Mouse (Mus musculus): ENCODE measurements around the gene Kif1b. TPM values are rescaled to one million over a fixed set of nuclear protein-coding genes. Genes with fewer than 3 reads are reported as not detected.

Gene Kif1b
- polyA plus RNA-seq, 1 experiment from 2014 or later, result 140 TPM

DNA sequence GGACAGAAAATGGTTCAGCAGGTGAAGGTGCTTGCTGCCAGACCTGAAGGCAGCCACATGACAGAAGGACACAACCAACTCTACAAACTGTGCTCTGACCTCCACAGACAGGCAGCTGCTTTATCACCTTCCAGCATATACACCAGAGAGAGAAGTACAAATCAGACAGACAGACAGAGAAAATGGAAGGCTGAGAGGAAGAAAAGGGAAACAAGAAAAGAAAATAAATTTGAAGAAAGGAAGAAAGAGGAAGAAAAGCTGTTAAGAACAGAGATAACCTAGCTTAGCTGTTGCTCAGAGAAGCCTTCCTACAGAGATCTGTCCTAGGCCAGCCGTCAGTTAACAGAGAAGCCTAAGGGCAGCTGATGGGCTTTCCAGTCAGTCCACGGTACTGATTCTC, 148.3 kb downstream of the Kif1b start:
- Histone ChIP-seq H3K4me3 (no peak overlapping the region), H3K27me3 (no peaks in the 10 kb centered on the region), H3K4me1 (no peaks in the 10 kb centered on the region; the same call in 1 of the 2 replicates), H3K9me3 (replicated peaks) (no peaks in the 10 kb centered on the region), H3K27ac (no peak overlapping the region), H3K9ac (no peak overlapping the region), H3K4me2 (replicated peaks) (no peak overlapping the region), H3K36me3 (peaks cover 94% of the 10 kb centered on the region)
- 90% methylated on average over 2 of the region's 2 CpGs for WGBS
- ATAC-seq (ENCODE audit: low FRiP score), result no peak

DNA sequence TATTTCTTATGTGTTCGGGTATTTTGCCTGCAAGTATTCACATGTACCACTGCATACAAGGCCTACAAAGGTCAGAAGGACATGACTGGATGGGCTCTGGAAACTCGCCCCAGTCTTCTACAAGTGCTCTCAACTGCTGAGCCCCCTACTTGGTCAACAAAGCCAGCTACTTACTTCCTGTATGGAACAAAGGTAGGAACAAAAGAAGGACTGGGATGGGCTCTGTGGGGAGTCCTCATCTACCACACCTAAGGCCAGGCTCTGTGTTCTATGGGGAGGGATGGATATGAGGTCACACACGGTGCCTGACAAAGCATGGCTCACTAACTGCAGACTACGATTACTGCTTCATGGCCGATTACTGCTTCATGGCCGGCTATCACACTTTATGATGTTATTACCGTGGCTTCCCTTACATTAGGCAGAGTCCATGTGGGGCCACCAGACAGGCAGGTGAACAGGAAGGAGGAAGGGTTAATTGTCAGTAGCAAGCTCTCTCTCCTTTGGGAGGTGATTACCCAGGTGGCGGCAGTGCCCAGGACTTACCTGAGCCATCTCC, 150.0 kb downstream of the Kif1b start:
- no peaks in the 10 kb centered on the region for H3K9me3 ChIP-seq (replicated peaks)
- H3K27ac ChIP-seq, result no peak overlapping the region
- H3K4me1 ChIP-seq, result no peaks in the 10 kb centered on the region
- no peaks in the 10 kb centered on the region for H3K27me3 ChIP-seq
- ATAC-seq (ENCODE audit: low FRiP score), result no peak
- no peak overlapping the region for H3K4me2 ChIP-seq (replicated peaks)
- 92% methylated on average over 8 of the region's 8 CpGs for WGBS
- no peak overlapping the region for H3K9ac ChIP-seq
- H3K36me3 ChIP-seq, result peaks cover 98% of the 10 kb centered on the region
- H3K4me3 ChIP-seq, result no peak overlapping the region

DNA sequence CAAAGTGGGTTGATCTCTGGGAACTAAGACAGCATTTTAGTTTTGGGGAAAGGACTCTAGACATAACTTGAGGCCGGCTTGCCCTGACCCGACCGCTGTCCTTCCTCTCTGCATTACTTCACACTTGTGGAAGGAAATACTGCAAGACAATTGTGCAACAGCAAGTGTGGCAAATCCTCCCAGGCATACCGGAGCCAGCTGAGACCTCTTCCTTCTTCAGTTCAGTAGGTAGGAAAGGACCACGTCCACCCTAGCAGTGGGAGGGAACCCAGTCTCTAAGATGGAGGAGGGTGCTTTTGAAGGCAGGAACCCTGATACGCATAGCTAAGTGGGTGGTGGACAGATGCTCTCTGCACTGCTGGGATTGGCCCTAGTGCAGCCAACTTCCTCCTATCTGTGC, 151.8 kb downstream of the Kif1b start:
- no peaks in the 10 kb centered on the region for H3K4me1 ChIP-seq
- peaks cover 99% of the 10 kb centered on the region for H3K36me3 ChIP-seq
- H3K9me3 ChIP-seq (replicated peaks), result no peaks in the 10 kb centered on the region
- H3K4me2 ChIP-seq (replicated peaks), result no peak overlapping the region
- no peak for ATAC-seq (ENCODE audit: low FRiP score)
- H3K27me3 ChIP-seq, result no peaks in the 10 kb centered on the region
- no peak overlapping the region for H3K27ac ChIP-seq
- H3K4me3 ChIP-seq, result no peak overlapping the region
- WGBS, result 94% methylated on average over 6 of the region's 6 CpGs
- H3K9ac ChIP-seq, result no peak overlapping the region

DNA sequence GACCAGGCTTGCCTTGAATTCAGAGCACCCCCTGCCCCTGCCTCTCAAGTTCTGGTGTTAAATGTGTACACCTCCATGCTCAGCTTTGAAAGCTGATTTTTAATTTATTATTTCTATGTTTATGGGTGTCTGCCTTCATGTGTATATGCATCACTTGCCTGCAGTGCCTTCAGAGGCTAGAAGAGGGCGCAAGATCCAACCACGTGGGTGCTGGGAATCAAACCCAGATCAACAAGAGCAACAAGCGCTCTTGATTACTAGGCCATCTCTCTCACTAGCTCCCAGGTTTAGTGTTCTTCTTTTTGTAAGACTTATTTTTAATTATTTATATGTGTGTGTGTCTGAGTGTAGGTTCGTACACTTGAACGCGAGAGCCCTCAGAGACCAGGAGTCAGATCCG, 152.6 kb downstream of the Kif1b start:
- Histone ChIP-seq H3K4me1 (no peaks in the 10 kb centered on the region), H3K9me3 (replicated peaks) (no peaks in the 10 kb centered on the region), H3K27ac (no peak overlapping the region), H3K4me3 (no peak overlapping the region), H3K9ac (no peak overlapping the region), H3K36me3 (peaks cover 99% of the 10 kb centered on the region), H3K27me3 (no peaks in the 10 kb centered on the region), H3K4me2 (replicated peaks) (no peak overlapping the region)
- WGBS, result 97% methylated on average over 7 of the region's 7 CpGs
- ATAC-seq (ENCODE audit: low FRiP score), result no peak

DNA sequence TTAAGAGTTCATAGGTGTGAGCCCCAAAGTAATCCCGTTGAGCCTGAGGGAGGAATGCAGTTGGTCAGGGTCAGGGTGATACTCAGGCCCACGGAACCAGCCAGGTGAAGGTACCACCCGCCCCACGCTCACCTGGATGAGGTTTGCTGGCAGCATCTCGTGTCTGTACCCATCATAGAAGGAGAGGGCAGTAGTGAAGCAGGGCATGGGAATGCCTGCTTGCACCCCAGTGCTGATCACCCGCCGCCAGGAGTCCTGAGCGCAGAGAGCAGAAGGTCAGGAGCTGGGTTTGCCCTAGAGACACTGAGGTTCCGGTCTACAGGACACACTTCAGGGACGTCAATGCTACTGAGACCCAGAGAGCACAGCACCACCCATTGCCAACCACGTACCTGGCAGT, 156.8 kb downstream of the Kif1b start:
- 93% methylated on average over 11 of the region's 11 CpGs for WGBS
- no peaks in the 10 kb centered on the region for H3K9me3 ChIP-seq (replicated peaks)
- H3K4me2 ChIP-seq (replicated peaks), result no peak overlapping the region
- H3K27me3 ChIP-seq, result no peaks in the 10 kb centered on the region
- 0 out of 2 replicates have a peak overlapping the region, but pooled peaks have one; percentile 8 for H3K9ac ChIP-seq
- no peak overlapping the region for H3K4me3 ChIP-seq
- peaks cover 67% of the 10 kb centered on the region for H3K36me3 ChIP-seq
- no peak overlapping the region; the same call in 1 of the 2 replicates for H3K27ac ChIP-seq
- no peak for ATAC-seq (ENCODE audit: low FRiP score)
- H3K4me1 ChIP-seq, result 0 out of 2 replicates have a peak, but pooled peaks cover 3% of the 10 kb centered on the region

DNA sequence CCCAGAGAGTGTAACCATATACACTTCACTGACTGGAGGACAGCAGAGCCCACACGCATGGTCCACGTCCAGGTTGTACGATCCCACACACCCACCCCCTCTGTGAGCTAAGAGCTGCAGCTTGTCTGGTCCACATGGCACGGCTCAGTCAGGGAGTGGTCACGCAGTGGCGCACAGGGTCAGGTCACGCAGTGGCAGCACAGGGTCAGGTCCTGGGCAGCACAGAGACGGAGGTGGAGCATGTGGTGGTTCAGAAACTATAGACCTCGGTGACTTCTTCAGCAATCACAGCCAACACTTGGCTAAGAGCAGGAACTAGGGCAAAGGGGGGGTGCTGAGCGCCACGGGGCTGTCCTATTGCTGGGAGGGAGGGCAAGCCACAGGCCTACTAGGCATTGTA, 157.2 kb downstream of the Kif1b start:
- H3K4me3 ChIP-seq, result no peak overlapping the region
- peak overlapping the region; percentile 23; the same call in 1 of the 2 replicates for H3K27ac ChIP-seq
- peaks cover 63% of the 10 kb centered on the region for H3K36me3 ChIP-seq
- 0 out of 2 replicates have a peak overlapping the region, but pooled peaks have one; percentile 8 for H3K9ac ChIP-seq
- 0 out of 2 replicates have a peak, but pooled peaks cover 3% of the 10 kb centered on the region for H3K4me1 ChIP-seq
- no peaks in the 10 kb centered on the region for H3K27me3 ChIP-seq
- no peak overlapping the region for H3K4me2 ChIP-seq (replicated peaks)
- 78% methylated on average over 11 of the region's 11 CpGs for WGBS
- H3K9me3 ChIP-seq (replicated peaks), result no peaks in the 10 kb centered on the region
- ATAC-seq (ENCODE audit: low FRiP score), result 0 out of 2 replicates have a peak, but pooled peaks have one; percentile 22

DNA sequence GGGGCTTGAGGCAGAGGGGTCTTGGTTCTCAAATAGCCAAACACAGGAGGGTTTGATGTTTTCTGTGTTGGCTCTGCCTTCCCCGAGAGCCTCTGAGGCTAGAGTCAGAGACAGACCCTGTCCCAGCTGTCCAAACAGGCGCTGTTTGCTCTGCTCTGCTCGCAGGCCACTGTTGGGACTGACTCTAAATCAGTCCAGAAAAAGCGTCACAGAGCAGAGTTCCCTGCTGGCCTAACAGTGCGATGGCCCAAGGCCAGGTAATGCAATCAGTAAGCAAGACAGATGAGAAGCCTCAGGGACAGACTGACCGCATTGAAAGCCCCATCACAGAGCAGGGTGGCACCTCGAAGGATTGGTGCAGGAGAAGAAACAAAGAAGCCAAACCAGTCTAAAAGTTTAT, 157.9 kb downstream of the Kif1b start:
- WGBS, result 72% methylated on average over 7 of the region's 7 CpGs
- no peaks in the 10 kb centered on the region for H3K9me3 ChIP-seq (replicated peaks)
- H3K36me3 ChIP-seq, result peaks cover 56% of the 10 kb centered on the region
- no peak for ATAC-seq (ENCODE audit: low FRiP score)
- peak overlapping the region; percentile 57; the same call in 1 of the 2 replicates for H3K27ac ChIP-seq
- no peak overlapping the region for H3K4me3 ChIP-seq
- no peak overlapping the region for H3K4me2 ChIP-seq (replicated peaks)
- H3K27me3 ChIP-seq, result no peaks in the 10 kb centered on the region
- 0 out of 2 replicates have a peak, but pooled peaks cover 3% of the 10 kb centered on the region for H3K4me1 ChIP-seq
- no peak overlapping the region for H3K9ac ChIP-seq

DNA sequence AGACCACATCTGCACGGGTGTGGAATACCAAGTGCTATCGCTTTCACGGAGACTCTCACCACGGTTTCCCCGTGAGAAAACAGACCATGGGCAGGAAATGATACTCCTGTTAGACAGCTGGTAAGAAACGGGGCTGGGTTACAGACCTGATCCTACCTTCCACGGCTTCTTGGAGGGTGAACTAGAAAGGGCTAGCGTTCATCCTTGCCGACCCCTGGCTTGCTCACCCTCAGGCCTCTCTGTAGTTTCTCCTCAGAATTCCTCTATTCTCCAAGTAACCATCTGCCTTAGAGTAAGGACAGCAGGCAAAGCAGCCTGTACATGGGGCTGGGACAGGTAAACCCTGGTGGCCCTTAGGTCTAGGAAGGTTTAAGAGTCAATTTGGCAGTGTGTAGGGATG, 158.3 kb downstream of the Kif1b start:
- Histone ChIP-seq H3K36me3 (peaks cover 52% of the 10 kb centered on the region), H3K9ac (no peak overlapping the region)
- no peak for ATAC-seq (ENCODE audit: low FRiP score)

DNA sequence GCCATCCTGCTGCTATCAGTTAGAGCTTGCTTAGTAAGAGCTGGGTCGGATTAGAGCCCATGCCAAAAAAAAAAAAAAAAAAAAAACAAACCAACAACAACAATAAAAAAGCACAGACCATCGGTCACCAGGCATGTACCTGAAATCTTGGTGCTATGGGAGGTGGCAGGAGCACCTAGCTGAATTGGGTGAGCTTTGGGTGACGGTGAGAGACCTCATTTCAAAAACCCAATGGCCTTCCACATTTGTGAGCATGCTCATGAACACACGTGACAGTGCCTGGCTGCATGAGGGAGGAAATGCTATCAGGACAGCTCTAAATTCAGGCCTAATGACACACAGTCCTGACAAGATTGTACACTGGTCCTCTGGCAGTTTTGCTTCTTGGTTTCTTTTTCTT, 159.4 kb downstream of the Kif1b start:
- WGBS, result 79% methylated on average over 4 of the region's 4 CpGs
- H3K4me3 ChIP-seq, result no peak overlapping the region
- 0 out of 2 replicates have a peak, but pooled peaks cover 3% of the 10 kb centered on the region for H3K4me1 ChIP-seq
- H3K27me3 ChIP-seq, result no peaks in the 10 kb centered on the region
- no peak overlapping the region for H3K4me2 ChIP-seq (replicated peaks)
- no peak for ATAC-seq (ENCODE audit: low FRiP score)
- peaks cover 41% of the 10 kb centered on the region for H3K36me3 ChIP-seq
- no peak overlapping the region for H3K9ac ChIP-seq
- no peak overlapping the region for H3K27ac ChIP-seq
- no peaks in the 10 kb centered on the region for H3K9me3 ChIP-seq (replicated peaks)

More for the DNA sequence above, 158.3 kb downstream of the Kif1b start:
- no peak overlapping the region for H3K4me2 ChIP-seq (replicated peaks)
- H3K27me3 ChIP-seq, result no peaks in the 10 kb centered on the region
- H3K4me3 ChIP-seq, result no peak overlapping the region
- no peaks in the 10 kb centered on the region for H3K9me3 ChIP-seq (replicated peaks)
- 0 out of 2 replicates have a peak, but pooled peaks cover 3% of the 10 kb centered on the region for H3K4me1 ChIP-seq
- WGBS, result 75% methylated on average over 9 of the region's 9 CpGs
- H3K27ac ChIP-seq, result peak overlapping the region; percentile 57; the same call in 1 of the 2 replicates

DNA sequence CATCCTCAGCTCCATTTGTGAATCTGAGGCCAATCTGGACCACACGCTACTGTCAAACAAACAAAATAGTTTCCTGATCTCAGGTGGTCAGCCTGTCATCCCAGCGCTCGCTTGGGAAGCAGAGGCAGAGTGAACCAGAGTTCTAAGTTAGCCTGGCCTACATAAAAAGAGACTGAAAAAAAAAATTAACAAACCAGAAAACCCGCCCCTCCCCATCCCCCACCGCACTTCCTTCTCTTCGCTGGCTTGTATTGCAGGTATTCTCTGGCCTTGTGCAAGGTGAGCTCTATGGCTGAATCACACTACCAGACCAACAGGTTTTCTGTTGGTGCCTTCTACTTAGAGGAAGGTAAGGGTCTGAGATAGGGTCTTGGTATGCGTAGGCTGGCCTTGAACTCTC, 160.0 kb downstream of the Kif1b start:
- no peak overlapping the region for H3K9ac ChIP-seq
- H3K4me3 ChIP-seq, result no peak overlapping the region
- no peak for ATAC-seq (ENCODE audit: low FRiP score)
- no peak overlapping the region for H3K4me2 ChIP-seq (replicated peaks)
- no peak overlapping the region for H3K27ac ChIP-seq
- WGBS, result 86% methylated on average over 7 of the region's 7 CpGs
- no peaks in the 10 kb centered on the region for H3K9me3 ChIP-seq (replicated peaks)
- H3K36me3 ChIP-seq, result peaks cover 35% of the 10 kb centered on the region
- H3K4me1 ChIP-seq, result 0 out of 2 replicates have a peak, but pooled peaks cover 3% of the 10 kb centered on the region
- no peaks in the 10 kb centered on the region for H3K27me3 ChIP-seq

DNA sequence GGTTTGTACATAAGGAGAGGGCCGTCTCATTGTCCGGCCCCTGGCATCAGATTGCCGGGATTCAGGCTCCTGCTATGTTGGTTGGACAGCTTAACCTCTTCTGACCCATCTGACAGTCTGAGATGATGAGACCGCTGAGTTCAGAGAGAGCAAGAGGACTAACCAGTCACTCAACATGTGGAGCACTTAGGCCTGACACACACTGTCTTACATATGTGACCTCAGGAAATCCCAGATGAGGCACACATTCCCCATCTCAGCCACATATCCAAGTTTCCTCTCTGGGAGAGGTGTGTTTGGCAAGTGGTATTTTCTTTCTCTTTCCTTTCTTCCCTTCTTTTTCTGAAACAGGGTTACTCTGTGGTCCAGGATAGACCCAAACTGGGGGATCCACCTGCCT, 162.3 kb downstream of the Kif1b start:
- ATAC-seq (ENCODE audit: low FRiP score), result no peak
- 0 out of 2 replicates have a peak, but pooled peaks cover 3% of the 10 kb centered on the region for H3K4me1 ChIP-seq
- H3K4me2 ChIP-seq (replicated peaks), result no peak overlapping the region
- peaks cover 12% of the 10 kb centered on the region for H3K36me3 ChIP-seq
- H3K9ac ChIP-seq, result no peak overlapping the region
- WGBS, result 68% methylated on average over 4 of the region's 4 CpGs
- no peaks in the 10 kb centered on the region for H3K27me3 ChIP-seq
- no peaks in the 10 kb centered on the region for H3K9me3 ChIP-seq (replicated peaks)
- no peak overlapping the region for H3K4me3 ChIP-seq
- no peak overlapping the region for H3K27ac ChIP-seq

DNA sequence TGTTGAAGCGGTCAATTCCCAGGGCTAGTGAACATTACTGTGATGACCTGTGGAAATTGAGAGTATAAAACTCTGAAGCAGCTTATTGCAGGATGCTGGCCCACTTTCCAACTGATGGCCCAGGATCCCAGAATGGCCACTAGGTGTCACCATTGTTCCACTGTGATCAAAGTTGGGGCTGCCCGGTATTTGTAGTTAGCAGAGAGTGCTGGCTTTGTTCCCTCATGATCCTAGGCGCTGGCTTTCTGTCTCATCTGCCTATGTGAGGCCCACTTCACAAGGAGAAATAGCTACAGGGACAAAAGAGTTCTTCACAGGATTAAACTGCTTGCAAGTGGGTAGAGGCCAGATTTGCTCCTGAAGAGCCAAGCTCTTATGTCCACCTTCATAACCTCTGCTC, 163.0 kb downstream of the Kif1b start:
- peak; percentile 82 for ATAC-seq (ENCODE audit: low FRiP score)
- Histone ChIP-seq H3K4me2 (replicated peaks) (no peak overlapping the region), H3K4me1 (0 out of 2 replicates have a peak, but pooled peaks cover 3% of the 10 kb centered on the region), H3K4me3 (no peak overlapping the region), H3K9me3 (replicated peaks) (no peaks in the 10 kb centered on the region), H3K9ac (no peak overlapping the region), H3K27ac (no peak overlapping the region), H3K27me3 (no peaks in the 10 kb centered on the region), H3K36me3 (peaks cover 5% of the 10 kb centered on the region)
- WGBS, result 5% methylated on average over 3 of the region's 3 CpGs

DNA sequence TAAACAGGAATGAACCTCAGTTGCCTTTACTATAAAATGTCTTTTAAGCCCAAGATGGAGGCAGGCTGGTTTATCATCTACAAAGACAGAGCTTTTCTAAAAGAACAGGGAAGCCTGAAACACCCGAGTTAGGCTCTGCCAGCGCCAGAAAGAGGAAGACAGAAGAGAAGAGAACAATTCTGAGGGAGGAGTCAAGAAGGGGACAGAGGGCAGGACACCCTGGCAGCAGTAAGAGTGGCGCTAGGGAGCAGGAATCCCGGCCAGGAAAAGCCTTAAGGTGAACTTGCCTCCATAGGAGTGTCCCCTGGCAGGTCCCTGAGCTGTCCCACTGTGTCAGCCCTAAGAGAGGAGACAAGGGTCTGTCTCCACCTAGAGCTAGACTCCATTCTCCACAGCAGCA, 163.9 kb downstream of the Kif1b start:
- no peak overlapping the region for H3K4me3 ChIP-seq
- H3K4me2 ChIP-seq (replicated peaks), result no peak overlapping the region
- WGBS, result 24% methylated on average over 4 of the region's 4 CpGs
- 0 out of 2 replicates have a peak, but pooled peaks cover 3% of the 10 kb centered on the region for H3K4me1 ChIP-seq
- no peak for ATAC-seq (ENCODE audit: low FRiP score)
- no peak overlapping the region for H3K9ac ChIP-seq
- H3K27ac ChIP-seq, result no peak overlapping the region
- H3K36me3 ChIP-seq, result no peaks in the 10 kb centered on the region
- H3K27me3 ChIP-seq, result no peaks in the 10 kb centered on the region
- H3K9me3 ChIP-seq (replicated peaks), result no peaks in the 10 kb centered on the region

Data from hindbrain, embryonic 12.5 days (tissue).